Mouse (Mus musculus) embryonic facial prominence, embryonic 14.5 days (tissue): Measurements from ENCODE around the gene Gbgt1. TPM values are rescaled to one million over a fixed set of nuclear protein-coding genes. Genes with fewer than 3 reads are reported as not detected.
"Not testable (repeated sequence)": the region's sequence is repeated elsewhere in the genome, so short reads cannot be mapped to it uniquely, and the experiment has no call there.

Experiments
- ATAC-seq: fragments of 200-750 bp; cut with Nextera tagmentation; 2 replicates; pipeline ENCODE4 v1.8.0; 2017; ENCODE audit warnings: low read depth, moderate number of reproducible peaks, moderate TSS enrichment
- DNase-seq: peaks from one replicate; pipeline ENCODE4 v3.0.0-alpha.2; 2015; ENCODE audit warnings: low spot score
- H3K27ac ChIP-seq: fragments of 300-500 bp; sonication (generic); replicated peaks from 2 replicates; pipeline ENCODE4 v1.5.1; 2014; ENCODE audit warnings: low read depth, mild to moderate bottlenecking, low read length, moderate library complexity
- H3K27me3 ChIP-seq: fragments of 300-500 bp; sonication (generic); replicated peaks from 2 replicates; pipeline ENCODE4 v1.6.1; 2014; ENCODE audit warnings: low read length; ENCODE audit not compliant: control insufficient read depth, insufficient read depth
- H3K36me3 ChIP-seq: fragments of 300-500 bp; sonication (generic); 2 replicates; pipeline ENCODE4 v1.6.1; 2014; ENCODE audit warnings: low read length, mixed read lengths; ENCODE audit not compliant: control insufficient read depth, insufficient read depth
- H3K4me1 ChIP-seq: fragments of 300-500 bp; sonication (generic); 2 replicates; pipeline ENCODE4 v1.6.1; 2014; ENCODE audit warnings: antibody characterized with exemption, low read length; ENCODE audit not compliant: control insufficient read depth, insufficient read depth
- H3K4me2 ChIP-seq: fragments of 300-500 bp; sonication (generic); 2 replicates; pipeline ENCODE4 v1.6.1; 2014; ENCODE audit warnings: low read depth, mild to moderate bottlenecking, low read length, moderate library complexity, mixed read lengths
- H3K4me3 ChIP-seq: fragments of 300-500 bp; sonication (generic); 2 replicates; pipeline ENCODE4 v1.5.1; 2014; ENCODE audit warnings: low read depth, mild to moderate bottlenecking, low read length
- H3K9ac ChIP-seq: fragments of 300-500 bp; sonication (generic); 2 replicates; pipeline ENCODE4 v1.6.1; 2014; ENCODE audit warnings: low read depth, mild to moderate bottlenecking, low read length, moderate library complexity, mixed read lengths
- H3K9me3 ChIP-seq: fragments of 300-500 bp; sonication (generic); 2 replicates; pipeline ENCODE4 v1.6.1; 2016; ENCODE audit warnings: low read length; ENCODE audit not compliant: control insufficient read depth
- WGBS: fragments of 180-500 bp; shearing (Covaris S2); extraction: QIAGEN DNeasy Blood & Tissue Kit; methylation state at CpG from one replicate; pipeline ENCODE4 v1.1.7; 2014; 5-methylcytosine and 5-hydroxymethylcytosine counted together
- polyA plus RNA-seq: library from polyadenylated mRNA; unstranded; fragments of >200 nt; fragmentation: Nextera tagmentation; extraction: Ambion mirVana; gene quantifications from 2 replicates; pipeline ENCODE4 v1.2.1, GENCODE M21; 2014

The Gbgt1 gene
- polyA plus RNA-seq, 1 experiment from 2014 or later = 1.3 TPM

GRCm38 (mm10) chr2:28467860-28468485 lies 28.7 kb upstream of the Gbgt1 start, which contains the start of gene Mrps2:
Mrps2 (plus strand) TSS chr2:28468066.
- H3K27ac ChIP-seq = no peak within 1 kb of the TSS
- ATAC-seq = peak; percentile 94

GRCm38 (mm10) chr2:28468486-28469225 lies 28.0 kb upstream of the Gbgt1 start:
- no peaks in the 10 kb centered on the region; the same call in 1 of the 2 replicates for H3K9me3 ChIP-seq
- no peak for DNase-seq
- ATAC-seq = no peak
- no peak overlapping the region for H3K27ac ChIP-seq
- WGBS = 55% methylated on average over 18 of the region's 18 CpGs
- no peaks in the 10 kb centered on the region for H3K27me3 ChIP-seq
- peaks cover 7% of the 10 kb centered on the region for H3K4me1 ChIP-seq
- H3K4me3 ChIP-seq = peak overlapping the region; percentile 66
- H3K4me2 ChIP-seq = peak overlapping the region; percentile 87
- peak overlapping the region; percentile 81 for H3K9ac ChIP-seq
- peaks cover 38% of the 10 kb centered on the region for H3K36me3 ChIP-seq

More at GRCm38 (mm10) chr2:28467860-28468485, 28.7 kb upstream of the Gbgt1 start, which contains the start of gene Mrps2:
- Histone ChIP-seq H3K4me3 (peak within 1 kb of the TSS; percentile 66), H3K9me3 (no peaks in the 10 kb centered on the region; the same call in 1 of the 2 replicates), H3K4me2 (peak within 1 kb of the TSS; percentile 87), H3K27me3 (no peaks in the 10 kb centered on the region), H3K36me3 (peaks cover 36% of the 10 kb centered on the region), H3K4me1 (peaks cover 7% of the 10 kb centered on the region), H3K9ac (peak within 1 kb of the TSS; percentile 81)
- peak; percentile 90 for DNase-seq
- WGBS = 0% methylated on average over 41 of the region's 52 CpGs

- H3K4me2 ChIP-seq = no peak overlapping the region
- no peaks in the 10 kb centered on the region; the same call in 1 of the 2 replicates for H3K9me3 ChIP-seq
- H3K9ac ChIP-seq = no peak overlapping the region
- no peak for DNase-seq
- H3K4me3 ChIP-seq = no peak overlapping the region
- H3K27me3 ChIP-seq = no peaks in the 10 kb centered on the region
- H3K4me1 ChIP-seq = peaks cover 7% of the 10 kb centered on the region
- no peak for ATAC-seq
- 96% methylated on average over 14 of the region's 14 CpGs for WGBS
- H3K36me3 ChIP-seq = peaks cover 38% of the 10 kb centered on the region
- H3K27ac ChIP-seq = no peak overlapping the region
Measured at GRCm38 (mm10) chr2:28469461-28469860, 27.2 kb upstream of the Gbgt1 start.

- Histone ChIP-seq H3K9ac (no peak overlapping the region), H3K27ac (no peak overlapping the region), H3K4me2 (no peak overlapping the region), H3K4me1 (peaks cover 7% of the 10 kb centered on the region), H3K27me3 (no peaks in the 10 kb centered on the region), H3K9me3 (no peaks in the 10 kb centered on the region; the same call in 1 of the 2 replicates), H3K36me3 (peaks cover 38% of the 10 kb centered on the region), H3K4me3 (no peak overlapping the region)
- no peak for DNase-seq
- no peak for ATAC-seq
- WGBS = 93% methylated on average over 2 of the region's 2 CpGs
Measured at GRCm38 (mm10) chr2:28470591-28470990, 26.1 kb upstream of the Gbgt1 start.

GRCm38 (mm10) chr2:28472011-28472410 lies 24.7 kb upstream of the Gbgt1 start:
- not testable (repeated sequence) for H3K9me3 ChIP-seq, DNase-seq, H3K27me3 ChIP-seq, H3K4me1 ChIP-seq, ATAC-seq, H3K4me2 ChIP-seq, H3K4me3 ChIP-seq, H3K27ac ChIP-seq, H3K9ac ChIP-seq
- WGBS = 92% methylated on average over 8 of the region's 8 CpGs
- H3K36me3 ChIP-seq = peaks cover 38% of the 10 kb centered on the region

GRCm38 (mm10) chr2:28477993-28478392 lies 18.7 kb upstream of the Gbgt1 start:
- H3K9ac ChIP-seq, H3K36me3 ChIP-seq, H3K27ac ChIP-seq, ATAC-seq, H3K4me2 ChIP-seq, H3K27me3 ChIP-seq, DNase-seq, H3K4me1 ChIP-seq, H3K4me3 ChIP-seq, H3K9me3 ChIP-seq: not testable (repeated sequence)
- 89% methylated on average over 5 of the region's 5 CpGs for WGBS

GRCm38 (mm10) chr2:28479208-28480204 lies 17.2 kb upstream of the Gbgt1 start:
- DNase-seq (peak; percentile 49), ATAC-seq (peak; percentile 65; the same call in 1 of the 2 replicates)
- Histone ChIP-seq H3K36me3 (no peaks in the 10 kb centered on the region), H3K4me1 (no peaks in the 10 kb centered on the region), H3K27me3 (no peaks in the 10 kb centered on the region), H3K27ac (no peak overlapping the region), H3K9ac (no peak overlapping the region), H3K9me3 (no peaks in the 10 kb centered on the region), H3K4me2 (no peak overlapping the region), H3K4me3 (no peak overlapping the region)
- WGBS = 73% methylated on average over 20 of the region's 20 CpGs

- Histone ChIP-seq H3K4me2 (no peak overlapping the region), H3K27ac (no peak overlapping the region), H3K36me3 (no peaks in the 10 kb centered on the region), H3K4me3 (no peak overlapping the region), H3K4me1 (no peaks in the 10 kb centered on the region), H3K27me3 (no peaks in the 10 kb centered on the region), H3K9me3 (no peaks in the 10 kb centered on the region), H3K9ac (no peak overlapping the region)
- no peak for ATAC-seq
- no peak for DNase-seq
- WGBS = 73% methylated on average over 2 of the region's 2 CpGs
Measured at GRCm38 (mm10) chr2:28483861-28484260, 12.8 kb upstream of the Gbgt1 start.
